Mouse (Mus musculus) adrenal gland, adult 18-20 months (tissue): ENCODE measurements around the gene H2-Ob. TPM values are rescaled to one million over a fixed set of nuclear protein-coding genes. Genes with fewer than 3 reads are reported as not detected.
A peak's percentile ranks its signal among the peaks of the same experiment; 100 is the strongest.
"Not testable (repeated sequence)": the region's sequence is repeated elsewhere in the genome, so short reads cannot be mapped to it uniquely, and the experiment has no call there.

ENCODE experiments used
- DNase-seq, 2 experiments: peaks; one replicate each; pipeline ENCODE4 v3.0.0; 2021 to 2022; ENCODE audit warnings: low spot score in 2 of 2
- total RNA-seq, 2 experiments: library from RNA; stranded (reverse); gene quantifications; 1 replicate in 1 of 2; 2 replicates in 1 of 2; pipeline ENCODE4 v1.2.3; 2021

Gene H2-Ob
- total RNA-seq, 2 experiments from 2014 or later = 0.40 to 0.99 TPM

DNA sequence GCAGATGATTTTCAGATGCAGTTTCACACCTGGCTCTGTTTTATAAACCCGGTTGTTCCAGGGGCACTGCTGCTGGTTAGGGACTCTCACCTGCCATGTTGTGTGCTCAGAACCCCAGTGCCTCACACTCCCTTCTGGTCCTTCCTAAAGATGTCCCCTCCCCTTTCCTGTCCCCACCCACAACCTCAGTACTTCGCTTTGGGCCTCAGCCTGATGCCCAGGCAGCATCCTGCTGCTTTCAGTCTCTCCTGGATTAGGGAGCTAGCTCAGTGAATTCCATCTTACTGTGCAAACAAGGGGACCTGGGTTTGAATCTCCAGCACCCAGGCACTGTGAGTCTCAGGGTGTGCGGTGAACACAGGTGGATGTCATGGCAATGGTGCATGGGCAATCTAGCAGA lies 31.2 kb upstream of the H2-Ob start:
- peak in 1 of 2 experiments; percentile 17 for DNase-seq

DNA sequence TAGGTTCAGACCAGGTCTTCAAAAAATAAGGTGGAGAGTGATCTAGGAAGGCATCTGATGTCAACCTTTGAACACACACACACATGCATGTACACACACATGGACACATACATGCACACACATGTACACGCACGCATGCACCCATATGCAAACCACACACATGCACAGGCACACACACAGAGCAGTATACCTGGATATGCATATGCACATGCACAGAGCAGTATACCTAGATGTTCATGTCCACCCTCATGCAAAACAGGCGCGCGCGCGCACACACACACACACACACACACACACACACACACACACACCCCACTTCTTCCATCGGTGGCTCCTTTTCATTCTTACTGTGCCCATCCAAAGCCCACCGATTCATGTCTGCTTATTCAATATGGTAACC lies 30.8 kb upstream of the H2-Ob start:
- peak in 1 of 2 experiments; percentile 14 for DNase-seq

DNA sequence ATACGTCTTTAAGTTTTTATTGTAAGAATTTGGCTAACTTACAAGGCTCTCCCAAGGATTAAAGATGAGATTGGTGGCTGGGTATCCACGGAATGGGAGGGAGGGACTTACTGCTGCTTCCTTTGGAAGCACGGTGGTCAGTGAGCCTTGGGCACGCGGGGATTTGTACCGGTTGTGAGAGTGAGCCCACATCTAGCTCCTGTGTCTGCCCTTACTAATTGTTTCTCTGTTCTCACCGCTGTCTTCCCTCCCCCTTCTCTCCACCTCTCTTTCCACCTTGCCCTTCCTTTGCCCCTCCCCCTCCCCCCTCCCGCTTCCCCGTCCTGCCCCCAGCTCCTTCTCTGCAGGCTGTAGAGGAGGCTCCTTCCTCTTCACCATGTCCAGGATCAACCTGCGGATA lies 30.3 kb upstream of the H2-Ob start:
- DNase-seq = peak in 1 of 2 experiments; percentile 14

DNA sequence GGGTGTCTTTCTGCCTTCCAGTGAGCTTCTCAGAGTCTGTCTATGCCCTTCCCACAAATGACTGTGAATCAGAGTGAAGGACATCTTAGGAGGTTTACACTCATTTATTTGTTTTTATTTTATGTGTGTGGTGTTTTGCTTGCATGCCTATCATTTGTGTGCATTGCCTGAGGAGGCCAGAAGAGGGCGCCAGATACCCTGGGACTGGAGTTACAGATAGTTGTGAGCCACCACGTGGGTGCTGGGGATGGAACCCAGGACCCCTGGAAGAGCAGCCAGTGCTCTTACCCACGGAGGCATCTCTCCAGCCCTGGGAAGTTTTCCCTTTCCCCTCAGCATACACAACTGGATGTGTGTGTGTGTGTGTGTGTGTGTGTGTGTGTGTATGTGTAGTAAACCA lies 29.0 kb upstream of the H2-Ob start:
- DNase-seq = peak in 1 of 2 experiments; percentile 31

DNA sequence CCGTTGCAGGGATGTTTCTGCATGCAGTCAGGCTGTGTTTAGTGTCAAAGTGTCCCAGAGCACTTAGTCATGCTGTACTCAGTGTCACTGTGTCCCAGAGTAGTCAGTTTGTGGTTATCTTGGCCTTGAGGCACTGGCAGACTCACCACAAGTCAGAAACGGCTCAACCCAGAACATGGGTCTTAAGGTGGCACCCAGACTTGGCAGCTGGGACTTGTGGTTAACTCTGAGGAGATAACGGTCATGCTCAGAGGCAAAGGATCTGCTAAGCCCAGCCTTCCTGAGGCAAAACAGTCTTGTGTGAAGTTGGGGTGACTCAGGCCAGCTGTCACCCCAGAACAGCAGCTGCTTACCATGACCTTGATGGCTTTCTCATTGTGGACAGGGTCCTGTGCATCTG lies 28.1 kb upstream of the H2-Ob start:
- DNase-seq = peak; percentile 28 to 45

DNA sequence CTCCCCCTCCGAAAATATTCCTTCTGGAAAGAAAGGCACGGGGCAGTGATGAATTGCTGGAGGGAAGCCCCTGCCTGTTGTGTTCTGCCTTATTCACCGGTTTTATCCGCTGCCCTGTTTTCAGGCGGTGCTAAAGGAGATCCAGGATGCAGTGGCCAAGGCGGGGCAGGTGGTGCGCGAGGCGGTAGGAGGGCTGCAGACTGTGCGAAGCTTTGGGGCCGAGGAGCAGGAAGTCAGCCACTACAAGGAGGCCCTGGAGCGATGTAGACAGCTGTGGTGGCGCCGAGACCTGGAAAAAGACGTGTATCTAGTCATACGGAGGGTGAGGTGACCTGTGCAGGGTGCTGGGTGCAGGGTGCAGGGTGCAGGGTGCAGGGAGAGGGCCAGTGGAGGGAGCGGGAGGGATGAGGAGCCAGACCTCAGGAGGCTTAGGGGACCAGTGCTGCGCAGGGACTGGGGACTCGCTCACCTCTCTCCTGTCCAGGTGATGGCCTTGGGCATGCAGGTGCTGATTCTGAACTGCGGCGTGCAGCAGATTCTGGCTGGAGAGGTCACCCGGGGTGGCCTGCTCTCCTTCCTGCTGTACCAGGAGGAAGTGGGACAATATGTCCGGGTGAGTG lies 26.8 kb upstream of the H2-Ob start:
- peak in 1 of 2 experiments; percentile 25 for DNase-seq

DNA sequence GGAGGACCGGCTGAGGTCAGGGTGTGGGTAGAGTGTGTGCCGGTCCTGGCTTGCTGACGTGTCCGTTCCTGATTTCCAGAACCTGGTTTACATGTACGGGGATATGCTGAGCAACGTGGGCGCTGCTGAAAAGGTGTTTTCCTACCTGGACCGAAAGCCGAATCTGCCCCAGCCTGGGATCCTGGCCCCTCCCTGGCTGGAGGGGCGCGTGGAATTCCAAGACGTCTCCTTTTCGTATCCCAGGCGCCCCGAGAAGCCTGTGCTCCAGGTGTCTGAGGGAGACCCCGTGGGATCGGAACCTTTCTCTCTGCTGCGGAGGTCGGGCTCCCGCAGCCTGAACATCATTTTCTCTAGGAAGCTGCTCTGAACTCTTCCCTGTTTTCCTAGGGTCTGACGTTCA lies 24.8 kb upstream of the H2-Ob start:
- DNase-seq = peak in 1 of 2 experiments; percentile 13

DNA sequence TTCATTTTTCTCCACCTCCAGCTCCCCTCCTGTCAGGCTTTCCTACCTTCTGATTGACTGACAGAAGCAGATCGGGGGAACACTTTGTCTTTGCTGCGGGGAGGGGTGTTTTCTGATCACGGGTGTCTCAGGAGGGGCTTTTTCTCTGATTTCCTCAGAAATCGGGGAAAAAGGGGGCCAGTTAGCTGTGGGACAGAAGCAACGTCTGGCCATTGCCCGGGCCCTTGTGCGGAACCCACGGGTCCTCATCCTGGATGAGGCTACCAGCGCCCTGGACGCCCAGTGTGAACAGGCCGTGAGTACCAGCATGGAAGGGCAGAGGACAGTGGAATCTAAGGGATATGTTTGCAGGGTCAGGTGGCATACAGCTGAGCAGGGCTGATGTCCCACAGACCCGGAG lies 23.5 kb upstream of the H2-Ob start:
- peak in 1 of 2 experiments; percentile 14 for DNase-seq

DNA sequence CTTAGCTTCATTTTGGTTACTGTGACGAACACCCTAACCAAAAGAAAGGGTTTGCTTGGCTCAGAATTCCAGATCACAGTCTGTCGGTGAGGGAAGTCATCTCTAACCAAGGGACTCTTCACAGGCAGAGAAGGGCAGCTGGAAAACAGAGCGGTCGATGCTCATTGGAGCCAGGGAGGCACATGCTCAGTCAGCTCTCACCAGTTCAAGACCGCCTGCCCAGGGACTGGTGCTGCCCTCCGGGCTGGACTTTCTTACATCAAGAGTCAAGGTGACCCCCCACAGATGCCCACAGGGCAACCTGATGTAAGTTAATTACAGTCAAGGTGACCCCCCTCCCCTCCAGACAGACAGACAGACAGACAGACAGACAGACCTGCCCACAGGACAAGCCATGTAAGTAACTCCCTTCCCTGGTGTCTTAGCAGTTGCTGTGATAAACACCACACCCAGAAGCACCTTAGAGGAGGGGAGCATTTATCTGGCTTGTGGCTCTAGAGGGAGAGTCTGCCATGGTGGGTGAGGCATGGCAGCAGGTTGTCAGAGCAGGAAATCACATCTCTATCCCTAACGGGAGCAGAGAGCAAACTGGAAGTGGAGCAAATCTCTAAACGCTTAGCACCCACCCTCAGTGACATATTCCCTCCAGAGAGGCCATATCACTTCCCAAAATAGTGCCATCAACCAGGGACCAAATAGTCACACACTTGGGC lies 21.3 kb upstream of the H2-Ob start:
- peak in 1 of 2 experiments; percentile 14 for DNase-seq

DNA sequence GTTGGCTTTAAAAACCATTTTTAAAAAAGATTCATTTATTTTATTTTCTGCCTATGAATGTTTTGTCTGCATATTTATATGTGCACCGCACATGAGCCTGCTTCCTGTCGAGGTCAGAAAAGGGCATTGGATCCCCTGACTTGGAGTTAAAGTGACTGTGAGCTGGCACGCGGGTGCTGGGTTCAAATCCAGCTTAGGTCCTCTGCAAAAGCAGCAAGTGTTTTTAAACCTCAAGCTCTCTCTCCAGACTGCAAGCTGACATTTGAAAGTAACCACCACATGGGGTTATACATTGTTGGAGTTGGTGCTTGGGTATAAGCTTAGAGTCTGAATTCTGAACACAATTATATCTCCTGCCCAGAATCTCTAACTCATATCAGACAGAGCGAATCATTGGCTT lies 20.7 kb upstream of the H2-Ob start:
- no peak for DNase-seq

DNA sequence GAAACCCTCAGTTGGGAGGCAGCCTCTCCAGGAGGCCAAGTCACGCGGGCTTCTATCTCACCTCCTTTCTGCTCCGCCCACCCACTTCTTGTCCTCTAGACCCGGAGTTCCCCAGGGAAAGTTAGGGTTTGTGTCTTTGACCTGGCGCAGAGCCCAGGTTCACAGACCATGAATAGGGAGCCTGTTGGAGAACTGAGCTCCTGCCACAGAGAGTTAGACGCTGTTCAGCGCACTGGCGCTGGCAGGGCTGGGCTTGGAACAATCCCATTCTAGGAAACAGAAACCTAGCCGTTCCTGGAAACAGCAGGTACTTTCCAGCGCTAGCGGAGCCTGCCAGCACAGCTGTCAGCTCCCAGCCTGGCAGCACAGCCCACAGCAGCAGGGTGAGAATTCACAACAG lies 20.0 kb upstream of the H2-Ob start:
- peak in 1 of 2 experiments; percentile 55 for DNase-seq

DNA sequence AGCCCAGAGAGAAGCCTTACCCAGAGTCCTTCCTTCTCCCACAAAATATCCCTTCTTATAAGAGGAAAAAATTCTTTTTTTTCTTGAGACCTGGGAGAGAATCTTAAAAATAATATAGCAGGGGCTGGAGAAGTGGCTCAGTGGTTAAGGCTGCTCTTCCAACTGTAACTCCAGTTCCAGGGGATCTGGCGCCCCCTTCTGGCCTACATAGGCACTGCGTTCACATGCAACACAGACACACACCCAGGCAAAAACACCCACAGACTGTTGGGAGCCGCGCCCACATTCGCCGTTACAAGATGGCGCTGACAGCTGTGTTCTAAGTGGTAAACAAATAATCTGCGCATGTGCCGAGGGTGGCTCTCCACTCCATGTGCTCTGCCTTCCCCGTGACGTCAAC lies 19.6 kb upstream of the H2-Ob start:
- DNase-seq = peak; percentile 60 to 69

DNA sequence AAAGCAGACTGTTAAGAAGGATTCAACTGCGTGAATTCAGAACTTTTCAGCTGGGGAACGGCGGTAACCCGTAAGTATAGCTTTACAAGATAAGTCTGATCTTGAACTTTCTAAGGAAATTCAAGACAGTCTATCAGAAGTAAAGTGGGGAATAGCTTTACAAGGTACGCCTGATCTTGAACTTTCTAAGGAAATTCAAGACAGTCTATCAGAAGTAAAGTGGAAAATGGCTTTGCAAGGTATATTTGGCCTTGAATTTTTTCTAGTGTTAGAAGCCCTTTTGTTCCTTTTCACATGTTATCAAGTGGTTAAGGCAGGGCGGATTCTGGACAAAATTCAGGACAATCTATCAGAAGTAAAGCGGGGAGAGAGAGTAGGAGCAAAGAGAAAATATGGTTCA lies 18.9 kb upstream of the H2-Ob start:
- peak in 1 of 2 experiments; percentile 26 for DNase-seq

DNA sequence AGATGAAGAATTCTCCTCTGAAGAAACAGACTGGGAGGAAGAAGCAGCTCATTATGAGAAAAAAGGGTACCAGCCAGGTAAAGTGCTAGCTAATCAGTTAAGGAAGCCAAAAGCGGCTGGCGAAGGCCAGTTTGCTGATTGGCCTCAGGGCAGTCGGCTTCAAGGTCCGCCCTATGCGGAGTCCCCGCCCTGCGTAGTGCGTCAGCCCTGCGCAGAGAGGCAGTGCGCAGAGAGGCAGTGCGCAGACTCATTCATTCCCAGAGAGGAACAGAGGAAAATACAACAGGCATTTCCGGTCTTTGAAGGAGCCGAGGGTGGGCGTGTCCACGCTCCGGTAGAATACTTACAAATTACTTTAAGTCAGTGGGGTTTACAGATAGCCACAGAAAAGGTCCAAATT lies 18.3 kb upstream of the H2-Ob start:
- not testable (repeated sequence) for DNase-seq

DNA sequence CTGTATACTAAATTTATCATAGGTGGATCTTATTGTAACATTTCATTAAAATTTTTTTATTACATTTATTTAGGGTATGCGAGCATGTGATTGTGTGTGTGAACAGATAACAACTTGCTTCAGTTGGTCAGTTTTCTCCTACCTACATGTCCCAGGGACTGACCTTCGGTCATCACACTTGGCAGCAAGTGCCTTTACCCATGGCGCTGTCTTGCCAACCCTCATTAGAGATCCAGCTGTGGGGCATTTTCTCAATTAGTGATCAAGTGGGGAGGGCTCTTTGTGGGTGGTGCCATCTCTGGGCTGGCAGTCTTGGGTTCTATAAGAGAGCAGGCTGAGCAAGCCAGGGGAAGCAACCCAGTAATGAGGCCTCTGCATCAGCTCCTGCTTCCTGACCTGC lies 13.9 kb upstream of the H2-Ob start:
- no peak for DNase-seq

DNA sequence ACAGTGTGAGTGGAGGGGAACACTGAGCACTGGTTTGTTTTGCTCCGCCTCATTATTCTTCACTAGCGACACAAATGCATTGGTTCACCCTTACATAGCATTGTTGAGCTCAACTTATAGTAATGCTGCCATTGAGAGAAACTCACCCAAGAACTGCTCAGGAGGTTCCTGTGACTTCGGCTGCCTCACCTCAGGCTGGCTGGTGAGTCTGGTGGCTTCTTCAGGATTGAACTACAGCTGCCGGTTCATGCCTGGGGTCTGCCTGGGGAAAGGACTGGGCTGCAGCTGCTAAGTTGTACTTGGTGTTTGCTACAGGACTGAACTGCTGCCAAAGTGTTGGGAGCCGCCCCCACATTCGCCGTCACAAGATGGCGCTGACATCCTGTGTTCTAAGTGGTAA lies 13.3 kb upstream of the H2-Ob start:
- no peak for DNase-seq

DNA sequence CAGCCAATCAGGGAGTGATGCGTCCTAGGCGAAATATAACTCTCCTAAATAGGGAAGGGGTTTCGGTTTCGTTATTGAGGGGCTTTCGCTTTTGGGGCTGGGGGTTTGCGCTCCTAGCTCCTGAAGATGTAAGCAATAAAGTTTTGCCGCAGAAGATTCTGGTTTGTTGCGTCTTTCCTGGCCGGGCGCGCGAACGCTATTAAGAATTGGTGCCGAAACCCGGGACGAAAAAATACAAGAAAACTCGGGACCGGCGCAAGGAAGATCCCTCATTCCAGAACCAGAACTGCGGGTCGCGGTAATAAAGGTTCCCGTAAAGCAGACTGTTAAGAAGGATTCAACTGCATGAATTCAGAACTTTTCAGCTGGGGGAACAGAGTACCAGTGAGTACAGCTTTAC lies 12.8 kb upstream of the H2-Ob start:
- DNase-seq = not testable (repeated sequence)

DNA sequence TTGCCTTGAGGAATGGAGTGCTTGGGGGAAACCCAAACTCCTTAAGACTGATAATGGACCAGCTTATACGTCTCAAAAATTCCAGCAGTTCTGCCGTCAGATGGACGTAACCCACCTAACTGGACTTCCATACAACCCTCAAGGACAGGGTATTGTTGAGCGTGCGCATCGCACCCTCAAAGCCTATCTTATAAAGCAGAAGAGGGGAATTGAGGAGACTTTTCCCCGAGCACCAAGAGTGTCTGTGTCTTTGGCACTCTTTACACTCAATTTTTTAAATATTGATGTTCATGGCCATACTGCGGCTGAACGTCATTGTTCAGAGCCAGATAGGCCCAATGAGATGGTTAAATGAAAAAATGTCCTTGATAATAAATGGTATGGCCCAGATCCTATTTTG lies 7.7 kb upstream of the H2-Ob start:
- not testable (repeated sequence) for DNase-seq

DNA sequence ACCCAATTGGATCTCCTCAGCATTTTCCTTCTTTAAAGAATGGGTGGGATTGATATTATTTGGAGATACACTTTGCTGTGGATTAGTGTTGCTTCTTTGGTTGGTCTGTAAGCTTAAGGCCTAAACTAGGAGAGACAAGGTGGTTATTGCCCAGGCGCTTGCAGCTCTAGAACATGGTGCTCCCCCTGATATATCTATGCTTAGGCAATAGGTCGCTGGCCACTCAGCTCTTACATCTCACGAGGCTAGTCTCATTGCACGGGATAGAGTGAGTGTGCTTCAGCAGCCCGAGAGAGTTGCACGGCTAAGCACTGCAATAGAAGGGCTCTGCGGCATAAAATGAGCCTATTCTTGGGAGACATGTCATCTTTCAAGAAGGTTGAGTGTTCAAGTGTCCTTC lies 6.7 kb upstream of the H2-Ob start:
- DNase-seq = not testable (repeated sequence)

DNA sequence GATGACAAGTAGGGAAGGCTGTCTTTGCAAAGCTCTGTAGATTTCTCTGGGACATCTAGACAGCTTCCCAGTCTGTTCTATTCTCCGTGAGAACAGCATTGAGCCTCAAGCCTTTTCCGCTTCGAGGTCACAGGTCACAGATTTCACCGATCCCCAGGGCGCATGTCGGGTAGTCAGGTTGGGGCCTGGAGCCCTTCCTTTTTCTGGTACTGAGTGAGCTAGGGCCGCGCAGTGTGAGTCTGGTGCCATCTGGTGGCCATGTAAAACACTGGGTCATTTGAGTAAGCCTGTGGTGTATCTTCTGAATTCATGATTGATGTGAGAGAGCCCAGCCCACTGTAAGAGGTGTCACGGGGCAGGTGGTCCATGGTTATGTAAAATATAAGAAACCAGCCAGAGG lies 3.8 kb upstream of the H2-Ob start:
- DNase-seq = peak; percentile 74 to 79

DNA sequence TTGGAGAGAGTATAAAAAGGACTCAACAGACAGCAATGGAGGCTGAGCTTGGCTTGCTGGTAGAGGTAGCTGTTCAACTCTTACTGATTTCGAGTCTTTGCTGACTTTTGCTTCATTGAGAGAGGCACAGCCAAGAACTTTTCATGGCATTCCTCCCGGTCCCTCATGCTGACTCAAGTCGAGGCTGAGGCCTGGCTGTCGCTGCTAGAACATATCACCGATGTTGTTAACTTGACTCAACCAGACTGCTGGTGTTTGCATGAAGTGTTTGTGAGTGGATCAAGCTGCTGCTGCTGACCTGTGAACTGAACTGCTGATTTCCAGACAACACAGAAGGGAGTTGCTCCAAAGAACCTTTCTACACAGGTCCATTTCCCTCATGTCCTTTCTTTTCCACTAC lies 2.0 kb upstream of the H2-Ob start:
- DNase-seq = no peak

DNA sequence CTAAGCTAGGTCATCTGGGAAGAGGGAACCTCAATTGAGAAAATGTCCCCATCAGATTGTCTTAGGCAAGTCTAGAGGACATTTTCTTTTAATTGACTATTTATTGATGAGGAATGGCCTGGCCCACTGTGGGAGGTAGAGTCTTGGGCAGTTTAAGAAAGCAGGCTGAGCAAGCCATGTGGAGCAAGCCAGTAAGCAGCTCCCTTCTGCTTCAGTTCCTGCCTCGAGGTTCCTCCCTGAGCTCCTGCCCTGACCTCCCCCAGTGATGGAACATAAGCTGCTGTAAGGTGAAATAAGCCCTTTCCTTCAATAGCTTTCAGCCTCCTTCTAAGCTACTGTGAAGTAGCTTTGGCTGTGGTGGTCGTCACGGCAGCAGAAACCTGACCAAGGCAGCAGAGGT lies 962 bp upstream of the H2-Ob start:
- DNase-seq = no peak

DNA sequence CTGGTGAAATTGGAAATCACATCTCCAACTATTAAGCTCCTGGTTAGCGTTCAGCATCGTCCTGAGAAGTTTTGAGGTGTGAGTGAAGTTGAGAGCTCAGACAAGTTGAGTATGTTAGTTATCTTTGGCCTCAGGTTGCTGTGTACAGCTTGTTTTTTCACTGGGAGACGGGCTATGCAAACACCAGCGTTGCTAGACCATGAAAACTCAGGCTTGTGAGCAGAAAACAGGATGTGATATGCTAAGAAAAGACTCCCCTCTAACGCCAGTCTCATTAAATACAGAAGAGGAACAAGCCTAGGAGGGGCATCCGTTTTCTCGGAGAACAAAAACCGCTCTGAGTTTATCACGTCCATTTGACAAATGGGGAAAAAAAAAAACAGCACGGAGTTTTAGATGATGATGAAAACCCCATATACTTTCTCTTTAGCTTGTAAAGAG lies 918 bp downstream of the H2-Ob start:
- DNase-seq = no peak
